Mouse (Mus musculus): ENCODE data around the gene Tfrc. TPM values are rescaled to one million over a fixed set of nuclear protein-coding genes. Genes with fewer than 3 reads are reported as not detected.

Tfrc gene
- polyA plus RNA-seq, 2 experiments from 2014 or later: 19.2 to 22.1 TPM

DNA sequence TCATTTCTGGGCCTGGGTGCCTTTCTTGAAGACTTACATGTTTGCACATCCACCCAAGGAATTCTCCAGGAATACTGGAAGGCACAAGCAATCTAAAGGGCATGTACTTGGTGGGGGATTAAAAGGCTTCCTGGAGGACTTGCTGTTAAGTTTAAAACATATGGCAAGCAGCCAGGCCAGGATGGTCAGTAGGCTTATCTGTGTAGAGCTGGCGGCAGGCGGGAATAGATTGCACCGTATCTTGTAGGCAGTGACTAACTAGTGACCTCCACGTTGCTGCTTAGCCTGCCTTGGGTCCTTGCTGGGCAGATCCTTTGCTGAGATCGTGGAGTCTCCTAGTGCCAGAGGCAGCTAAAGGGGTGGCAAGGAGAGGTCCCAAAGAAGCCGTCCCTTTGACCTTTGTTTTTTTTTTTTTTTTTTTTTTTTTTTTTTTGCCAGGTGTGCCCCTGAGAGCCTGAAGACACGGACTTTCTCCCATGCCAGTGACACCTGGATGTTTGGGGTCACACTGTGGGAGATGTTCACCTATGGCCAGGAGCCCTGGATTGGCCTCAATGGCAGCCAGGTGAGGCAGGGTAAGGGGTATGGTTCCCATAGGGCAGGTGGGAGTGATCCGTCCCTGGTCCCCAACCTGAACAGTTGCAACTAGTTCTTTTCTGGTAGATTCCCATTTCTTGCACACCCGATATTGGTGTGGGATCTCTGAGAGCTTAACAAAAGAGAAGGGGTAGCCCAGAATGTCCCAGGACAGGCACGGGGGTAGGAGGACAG lies 61.8 kb downstream of the Tfrc start:
- no peak for ATAC-seq

GRCm38 (mm10) chr16:32671206-32671887 lies 62.6 kb downstream of the Tfrc start:
- ATAC-seq: no peak

GRCm38 (mm10) chr16:32672250-32672649 lies 63.5 kb downstream of the Tfrc start:
- ATAC-seq: peak; percentile 65

- no peak for ATAC-seq
Observed at GRCm38 (mm10) chr16:32672861-32673560, 64.3 kb downstream of the Tfrc start.

DNA sequence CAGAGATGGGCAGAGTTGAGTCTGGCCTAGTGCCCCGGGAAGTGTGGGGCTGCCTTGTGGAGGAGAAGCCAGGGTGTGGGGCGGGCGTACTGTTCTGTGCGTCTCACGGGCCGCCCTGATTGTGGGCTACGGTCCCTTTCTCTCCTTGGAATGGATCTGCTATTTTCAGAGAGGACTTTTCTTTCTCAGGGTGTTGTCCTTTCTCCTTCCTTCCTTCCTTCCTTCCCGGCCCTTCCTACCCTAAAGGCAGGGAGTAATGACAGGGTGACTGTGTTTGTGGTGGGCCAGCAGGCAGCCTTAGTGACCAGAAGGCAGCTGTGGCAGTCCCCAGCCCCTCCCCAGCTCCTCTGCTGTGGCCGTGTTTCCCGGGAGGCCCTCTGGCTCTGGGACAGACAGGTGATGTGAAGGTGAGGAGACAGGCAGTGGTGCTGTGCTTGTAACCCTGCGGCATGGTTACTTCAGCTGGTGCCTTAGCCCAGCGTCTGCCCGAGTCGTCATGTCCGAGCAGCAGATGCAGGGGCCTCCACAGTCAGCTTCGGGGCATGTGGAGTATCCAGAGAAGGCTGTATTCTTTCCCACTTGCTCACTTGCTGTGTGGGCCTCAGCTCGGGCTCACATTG lies 65.5 kb downstream of the Tfrc start:
- ATAC-seq: no peak

DNA sequence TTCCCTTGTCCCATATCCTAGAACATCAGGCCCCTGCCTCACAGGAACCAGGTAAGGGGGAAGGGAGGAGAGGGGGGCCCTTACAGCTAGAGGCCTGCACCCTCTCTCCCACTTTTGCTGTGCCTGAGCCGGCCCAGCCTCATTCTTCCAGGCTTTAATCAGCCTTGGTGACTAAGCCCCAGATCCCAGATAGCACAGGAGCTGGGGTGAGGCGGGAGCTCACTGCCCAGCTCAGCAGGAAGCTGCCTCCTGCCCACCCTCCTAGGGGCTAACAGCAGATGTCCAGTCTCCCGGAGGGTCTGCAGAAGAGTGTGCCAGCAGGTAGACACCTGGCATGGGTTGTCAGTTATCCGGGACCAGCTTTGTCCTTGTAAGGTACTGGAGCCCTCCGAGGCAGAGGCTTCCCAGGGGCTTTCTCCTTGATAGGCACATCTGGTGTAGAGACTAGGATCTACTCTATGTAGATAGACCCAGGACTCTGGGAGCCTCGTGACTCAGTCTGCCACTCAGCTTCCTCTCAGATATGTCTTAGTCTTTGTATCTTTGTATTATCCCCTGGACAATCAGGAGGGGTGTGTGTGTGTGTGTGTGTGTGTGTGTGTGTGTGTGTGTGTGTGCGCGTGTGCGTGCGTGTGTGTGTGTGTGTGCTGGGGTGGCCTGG lies 68.5 kb downstream of the Tfrc start:
- ATAC-seq: no peak

- no peak for ATAC-seq
Observed at GRCm38 (mm10) chr16:32677903-32678302, 69.2 kb downstream of the Tfrc start.

- ATAC-seq: no peak
Observed at GRCm38 (mm10) chr16:32678812-32679211, 70.1 kb downstream of the Tfrc start.

GRCm38 (mm10) chr16:32679976-32680375 lies 71.3 kb downstream of the Tfrc start:
- no peak for ATAC-seq

DNA sequence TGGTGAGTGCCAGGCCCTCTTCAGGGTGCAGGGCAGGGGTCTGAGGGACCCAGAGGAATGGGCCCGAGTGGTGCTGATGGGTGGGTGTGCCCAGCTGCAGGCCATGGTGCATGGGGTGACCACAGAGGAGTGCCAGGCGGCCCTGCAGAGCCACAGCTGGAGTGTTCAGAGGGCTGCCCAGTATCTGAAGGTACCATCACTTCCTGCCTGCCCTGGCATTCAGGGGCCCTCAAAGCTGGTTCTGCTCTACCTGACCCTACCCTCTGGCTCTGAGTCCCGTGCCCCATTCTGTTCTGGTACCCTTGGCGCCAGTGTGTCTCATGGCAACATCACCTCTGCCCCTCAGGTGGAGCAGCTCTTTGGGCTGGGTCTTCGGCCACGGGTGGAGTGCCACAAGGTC lies 72.1 kb downstream of the Tfrc start:
- no peak for ATAC-seq

GRCm38 (mm10) chr16:32682194-32682593 lies 73.5 kb downstream of the Tfrc start:
- ATAC-seq: peak; percentile 67

Other genes with a start within 250 kb of the Tfrc start
- not detected for gene Tm4sf19, start 208.4 kb upstream of the Tfrc start, polyA plus RNA-seq (2017; shearing (Covaris generic))
- gene Tctex1d2, start 189.2 kb upstream of the Tfrc start, polyA plus RNA-seq (2017; shearing (Covaris generic)): 1 to 10 TPM; 2.5 to 4.4 TPM
- gene Pcyt1a, start 178.0 kb upstream of the Tfrc start, polyA plus RNA-seq (2017; shearing (Covaris generic)): 1 to 10 TPM; 6.0 to 6.9 TPM
- not detected for gene Slc51a, start 121.0 kb upstream of the Tfrc start, polyA plus RNA-seq (2017; shearing (Covaris generic))
- not detected for gene Zdhhc19, start 112.7 kb upstream of the Tfrc start, polyA plus RNA-seq (2017; shearing (Covaris generic))
- gene Tnk2, start 35.0 kb downstream of the Tfrc start, polyA plus RNA-seq (2017; shearing (Covaris generic)): 10 to 100 TPM in 1 of 2 experiments, 1 to 10 TPM in 1; 5.6 to 10.3 TPM
- not detected for gene Muc4, start 127.0 kb downstream of the Tfrc start, polyA plus RNA-seq (2017; shearing (Covaris generic))
- gene Muc20, start 188.5 kb downstream of the Tfrc start, polyA plus RNA-seq (2017; shearing (Covaris generic)): under 1 TPM; 0.27 to 0.81 TPM
- not detected for gene Smbd1, start 201.6 kb downstream of the Tfrc start, polyA plus RNA-seq (2017; shearing (Covaris generic))